Mouse (Mus musculus) hindbrain, embryonic 14.5 days (tissue): ENCODE results near the gene Srgap3. TPM values are rescaled to one million over a fixed set of nuclear protein-coding genes. Genes with fewer than 3 reads are reported as not detected.

Experiments
- ATAC-seq: fragments of 200-750 bp; cut with Nextera tagmentation; 2 replicates; pipeline ENCODE4 v1.8.0; 2017; ENCODE audit warnings: moderate number of reproducible peaks, mild to moderate bottlenecking, moderate TSS enrichment, moderate library complexity; ENCODE audit not compliant: low FRiP score
- DNase-seq: peaks from one replicate; pipeline ENCODE4 v3.0.0-alpha.2; 2015; ENCODE audit warnings: low spot score
- H3K27ac ChIP-seq: fragments of 300-500 bp; sonication (generic); 2 replicates; pipeline ENCODE4 v1.5.1; 2014; ENCODE audit warnings: mild to moderate bottlenecking, moderate library complexity
- H3K27me3 ChIP-seq: fragments of 300-500 bp; sonication (generic); 2 replicates; pipeline ENCODE4 v1.6.1; 2014; ENCODE audit warnings: mild to moderate bottlenecking, low read length, mixed read lengths; ENCODE audit not compliant: control insufficient read depth, insufficient read depth
- H3K36me3 ChIP-seq: fragments of 300-500 bp; sonication (generic); replicated peaks from 2 replicates; pipeline ENCODE4 v1.6.1; 2014; ENCODE audit not compliant: control insufficient read depth, insufficient read depth
- H3K4me1 ChIP-seq: fragments of 300-500 bp; sonication (generic); replicated peaks from 2 replicates; pipeline ENCODE4 v1.6.1; 2014; ENCODE audit warnings: antibody characterized with exemption, low read length, mixed read lengths; ENCODE audit not compliant: control insufficient read depth, insufficient read depth
- H3K4me2 ChIP-seq: fragments of 300-500 bp; sonication (generic); replicated peaks from 2 replicates; pipeline ENCODE4 v1.6.1; 2014; ENCODE audit warnings: mild to moderate bottlenecking, moderate library complexity
- H3K4me3 ChIP-seq: fragments of 300-500 bp; sonication (generic); replicated peaks from 2 replicates; pipeline ENCODE4 v1.5.1; 2014; ENCODE audit warnings: mild to moderate bottlenecking, low read length
- H3K9ac ChIP-seq: fragments of 300-500 bp; sonication (generic); 2 replicates; pipeline ENCODE4 v1.6.1; 2014
- H3K9me3 ChIP-seq: fragments of 300-500 bp; sonication (generic); 2 replicates; pipeline ENCODE4 v1.6.1; 2016; ENCODE audit warnings: low read length; ENCODE audit not compliant: control insufficient read depth
- WGBS: fragments of 180-500 bp; shearing (Covaris S2); extraction: QIAGEN DNeasy Blood & Tissue Kit; methylation state at CpG from one replicate; pipeline ENCODE4 v1.1.7; 2014; 5-methylcytosine and 5-hydroxymethylcytosine counted together
- polyA plus RNA-seq: library from polyadenylated mRNA; unstranded; fragments of >200 nt; fragmentation: Nextera tagmentation; extraction: Ambion mirVana; gene quantifications from 2 replicates; pipeline ENCODE4 v1.2.1, GENCODE M21; 2014

The Srgap3 gene
- polyA plus RNA-seq, 1 experiment from 2014 or later: 50.7 TPM

GRCm38 (mm10) chr6:112953905-112954304, 6.8 kb upstream of the Srgap3 start:
- ATAC-seq (no peak), DNase-seq (no peak)
- Histone ChIP-seq H3K36me3 (no peaks in the 10 kb centered on the region), H3K27ac (no peak overlapping the region), H3K9ac (no peak overlapping the region), H3K4me1 (peaks cover 9% of the 10 kb centered on the region), H3K27me3 (no peaks in the 10 kb centered on the region), H3K9me3 (no peaks in the 10 kb centered on the region), H3K4me3 (no peak overlapping the region), H3K4me2 (no peak overlapping the region)
- 88% methylated on average over 7 of the region's 7 CpGs for WGBS

GRCm38 (mm10) chr6:112951254-112951653, 4.2 kb upstream of the Srgap3 start:
- no peak overlapping the region for H3K9ac ChIP-seq
- peaks cover 22% of the 10 kb centered on the region for H3K4me1 ChIP-seq
- WGBS: 75% methylated on average over 2 of the region's 2 CpGs
- ATAC-seq (no peak), DNase-seq (no peak)
- H3K36me3 ChIP-seq: no peaks in the 10 kb centered on the region
- no peak overlapping the region for H3K4me3 ChIP-seq
- H3K4me2 ChIP-seq: no peak overlapping the region
- no peaks in the 10 kb centered on the region for H3K27me3 ChIP-seq
- H3K9me3 ChIP-seq: no peaks in the 10 kb centered on the region
- no peak overlapping the region for H3K27ac ChIP-seq

- no peak overlapping the region for H3K4me2 ChIP-seq
- DNase-seq (no peak), ATAC-seq (no peak)
- no peak overlapping the region for H3K4me3 ChIP-seq
- WGBS: 41% methylated on average over 8 of the region's 8 CpGs
- H3K9me3 ChIP-seq: no peaks in the 10 kb centered on the region
- no peaks in the 10 kb centered on the region for H3K36me3 ChIP-seq
- H3K4me1 ChIP-seq: peaks cover 22% of the 10 kb centered on the region
- no peaks in the 10 kb centered on the region for H3K27me3 ChIP-seq
- no peak overlapping the region for H3K27ac ChIP-seq
- no peak overlapping the region for H3K9ac ChIP-seq
Observed at GRCm38 (mm10) chr6:112950205-112951110, 3.4 kb upstream of the Srgap3 start.

GRCm38 (mm10) chr6:112949220-112949619, 2.2 kb upstream of the Srgap3 start:
- H3K9me3 ChIP-seq: no peaks in the 10 kb centered on the region
- no peak overlapping the region for H3K27ac ChIP-seq
- ATAC-seq: no peak
- no peaks in the 10 kb centered on the region for H3K27me3 ChIP-seq
- H3K9ac ChIP-seq: no peak overlapping the region
- no peak overlapping the region for H3K4me3 ChIP-seq
- no peaks in the 10 kb centered on the region for H3K36me3 ChIP-seq
- peaks cover 22% of the 10 kb centered on the region for H3K4me1 ChIP-seq
- H3K4me2 ChIP-seq: no peak overlapping the region
- WGBS: 19% methylated on average over 2 of the region's 2 CpGs
- DNase-seq: no peak

GRCm38 (mm10) chr6:112948416-112948815, 1.4 kb upstream of the Srgap3 start:
- Histone ChIP-seq H3K4me3 (no peak overlapping the region), H3K4me1 (peaks cover 30% of the 10 kb centered on the region), H3K27ac (peak overlapping the region; percentile 92; the same call in 1 of the 2 replicates), H3K36me3 (no peaks in the 10 kb centered on the region), H3K9ac (no peak overlapping the region), H3K4me2 (no peak overlapping the region; the same call in 1 of the 2 replicates), H3K9me3 (no peaks in the 10 kb centered on the region), H3K27me3 (no peaks in the 10 kb centered on the region)
- 76% methylated on average over 2 of the region's 2 CpGs for WGBS
- ATAC-seq: no peak
- DNase-seq: no peak

GRCm38 (mm10) chr6:112946021-112946811, 850 bp downstream of the Srgap3 start:
- Histone ChIP-seq H3K27me3 (no peaks in the 10 kb centered on the region), H3K27ac (peak overlapping the region; percentile 92), H3K4me2 (peak overlapping the region; percentile 78), H3K4me1 (peaks cover 46% of the 10 kb centered on the region), H3K9ac (peak overlapping the region; percentile 93), H3K36me3 (peaks cover 14% of the 10 kb centered on the region; the same call in 1 of the 2 replicates), H3K4me3 (peak overlapping the region; percentile 83), H3K9me3 (no peaks in the 10 kb centered on the region)
- DNase-seq: peak; percentile 50
- ATAC-seq: peak; percentile 0; the same call in 1 of the 2 replicates
- 3% methylated on average over 12 of the region's 12 CpGs for WGBS

GRCm38 (mm10) chr6:112945181-112945751, 1.8 kb downstream of the Srgap3 start:
- H3K4me1 ChIP-seq: peaks cover 56% of the 10 kb centered on the region
- peaks cover 22% of the 10 kb centered on the region for H3K36me3 ChIP-seq
- no peaks in the 10 kb centered on the region for H3K9me3 ChIP-seq
- peak overlapping the region; percentile 78 for H3K4me2 ChIP-seq
- WGBS: 6% methylated on average over 14 of the region's 14 CpGs
- H3K27ac ChIP-seq: peak overlapping the region; percentile 92
- peak overlapping the region; percentile 93 for H3K9ac ChIP-seq
- peak overlapping the region; percentile 83 for H3K4me3 ChIP-seq
- ATAC-seq: peak; percentile 29; the same call in 1 of the 2 replicates
- DNase-seq: no peak
- no peaks in the 10 kb centered on the region for H3K27me3 ChIP-seq

- peak overlapping the region; percentile 78 for H3K4me2 ChIP-seq
- no peaks in the 10 kb centered on the region for H3K9me3 ChIP-seq
- WGBS: 17% methylated on average over 9 of the region's 9 CpGs
- ATAC-seq (no peak), DNase-seq (peak; percentile 47)
- peaks cover 27% of the 10 kb centered on the region for H3K36me3 ChIP-seq
- H3K27ac ChIP-seq: peak overlapping the region; percentile 92
- H3K27me3 ChIP-seq: no peaks in the 10 kb centered on the region
- H3K9ac ChIP-seq: peak overlapping the region; percentile 93
- H3K4me3 ChIP-seq: peak overlapping the region; percentile 83
- peaks cover 60% of the 10 kb centered on the region for H3K4me1 ChIP-seq
Observed at GRCm38 (mm10) chr6:112943596-112944245, 3.3 kb downstream of the Srgap3 start.
